Mouse (Mus musculus) layer of hippocampus, postnatal 25 days (tissue): ENCODE measurements at regions not wholly inside any gene's neighbourhood (a gene's known extent, or its start where the extent isn't known, plus 50 kb on each side); places are given as distances from the start of the nearest gene placed in this dataset.

ENCODE experiments used
- DNase-seq, 2 experiments: peaks; one replicate each; pipeline ENCODE4 v3.0.0; 2022; ENCODE audit warnings: mixed read lengths in 2 of 2, low spot score in 1 of 2; ENCODE audit errors: extremely low spot score in 1 of 2

DNA sequence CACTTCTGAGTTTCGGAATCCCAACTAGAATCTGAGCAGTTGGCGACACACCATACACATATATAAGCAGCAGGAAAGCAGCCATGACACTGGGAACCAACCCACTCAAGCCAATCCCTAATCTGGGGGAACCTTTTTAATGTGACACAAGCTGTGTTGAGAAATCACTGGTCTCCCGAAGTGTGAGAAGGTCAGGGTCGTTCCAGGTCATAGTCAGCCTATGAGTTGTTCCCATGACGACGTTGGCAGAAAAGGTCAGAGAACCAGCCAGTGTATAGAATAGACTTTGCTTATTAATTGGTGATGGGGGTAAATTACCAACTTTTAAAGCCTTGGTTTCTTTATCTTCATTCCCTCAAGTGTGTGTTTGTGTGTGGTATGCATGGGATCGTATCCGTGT, 199.3 kb downstream of the Uaca start:
- no peak for DNase-seq

DNA sequence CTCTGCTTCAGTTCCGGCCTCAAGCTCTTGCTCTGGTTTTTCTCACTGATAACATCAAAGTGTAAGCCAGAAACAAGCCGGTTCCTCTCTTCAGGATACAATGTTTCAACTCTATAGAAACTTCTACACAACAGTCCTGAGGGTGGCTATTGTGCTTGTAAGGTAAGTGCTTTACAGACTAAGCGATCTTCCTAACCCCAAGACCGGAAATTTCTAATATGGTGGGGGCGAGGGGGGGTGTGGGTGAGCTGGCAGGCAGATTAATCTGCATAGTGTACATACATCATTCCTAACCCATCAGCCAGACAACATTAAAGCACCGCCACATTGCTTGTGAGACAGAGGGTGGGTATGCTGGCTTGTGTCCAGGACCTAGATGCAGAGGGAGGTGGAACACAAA, 200.8 kb downstream of the Uaca start:
- DNase-seq: no peak

DNA sequence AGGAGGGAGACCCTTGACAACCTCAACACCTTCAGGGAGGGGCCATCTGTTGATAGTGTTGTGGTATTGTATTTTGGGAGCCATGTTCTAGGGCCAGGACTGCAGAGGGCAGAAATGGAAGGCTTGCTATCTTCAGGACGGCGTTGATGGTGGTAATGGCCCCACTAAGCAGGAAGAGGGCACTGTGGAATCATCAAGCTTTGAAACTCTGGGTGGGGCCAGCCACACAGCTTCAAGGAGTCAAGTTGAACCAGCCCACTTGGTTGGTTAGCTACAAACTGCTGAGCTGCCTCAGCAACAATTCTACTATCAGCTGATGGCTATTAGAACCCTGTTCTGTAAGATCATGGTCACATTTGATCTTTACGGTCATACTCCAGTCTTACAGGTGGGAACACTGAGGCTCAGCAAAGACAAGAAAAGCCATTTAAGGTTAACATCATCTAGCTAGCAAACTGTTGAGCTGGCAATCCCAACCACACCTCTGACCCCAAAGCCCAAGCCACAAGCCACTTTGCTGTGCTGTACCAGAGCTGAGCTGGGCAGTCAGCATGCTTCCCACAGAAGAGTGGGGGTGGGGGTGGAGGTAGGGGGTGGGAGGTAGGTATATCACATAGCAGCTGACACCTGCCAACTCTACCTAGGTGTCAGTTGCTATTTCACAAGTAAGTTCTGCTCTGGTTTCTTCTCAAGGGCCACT, 203.9 kb downstream of the Uaca start:
- peak in 1 of 2 experiments; percentile 13 for DNase-seq

DNA sequence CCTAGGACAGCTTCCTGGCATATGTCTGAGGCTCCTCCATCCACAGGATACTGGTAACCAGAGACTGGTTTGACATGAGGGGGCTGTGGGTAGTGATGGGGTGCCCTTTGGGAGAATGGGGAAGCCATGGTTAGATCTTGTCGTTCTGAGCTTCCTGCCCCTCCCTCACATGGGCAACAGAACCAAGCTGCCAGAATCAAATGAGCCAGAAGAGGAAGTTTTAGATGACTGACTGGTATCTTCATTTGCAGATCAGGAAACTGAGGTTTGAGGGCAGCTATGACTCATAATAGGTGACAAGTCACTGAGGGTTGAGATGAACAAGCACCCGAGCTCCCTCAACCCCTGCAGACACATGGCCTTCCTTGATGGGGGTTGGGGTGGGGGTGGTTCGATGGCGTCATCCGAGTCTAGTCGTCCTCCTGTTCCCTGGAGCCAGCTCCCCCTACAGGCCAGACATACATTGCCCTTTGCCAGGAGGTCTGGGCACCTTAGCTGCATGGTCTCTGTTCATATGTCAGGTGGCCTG, 204.7 kb downstream of the Uaca start:
- DNase-seq: peak in 1 of 2 experiments; percentile 15

DNA sequence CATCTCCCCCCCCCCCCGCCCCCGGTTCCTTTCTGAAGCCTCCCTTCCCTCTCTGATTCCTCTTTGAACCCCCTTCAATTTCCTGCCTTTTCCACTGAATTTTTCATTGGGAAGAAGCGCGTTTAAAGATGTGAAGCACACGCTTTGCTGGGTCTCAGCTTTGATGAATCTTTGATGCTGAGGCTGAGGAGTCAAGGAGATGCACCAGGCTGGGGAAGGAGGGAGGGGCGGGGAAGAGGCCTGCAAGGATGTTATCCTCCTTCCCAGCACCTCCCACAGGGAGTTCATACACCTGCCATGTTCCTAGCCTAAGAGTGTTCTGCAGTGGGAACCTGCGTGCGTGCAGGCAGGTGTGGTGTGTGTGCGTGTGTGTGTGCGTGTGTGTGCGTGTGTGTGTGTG, 205.9 kb downstream of the Uaca start:
- DNase-seq: no peak

DNA sequence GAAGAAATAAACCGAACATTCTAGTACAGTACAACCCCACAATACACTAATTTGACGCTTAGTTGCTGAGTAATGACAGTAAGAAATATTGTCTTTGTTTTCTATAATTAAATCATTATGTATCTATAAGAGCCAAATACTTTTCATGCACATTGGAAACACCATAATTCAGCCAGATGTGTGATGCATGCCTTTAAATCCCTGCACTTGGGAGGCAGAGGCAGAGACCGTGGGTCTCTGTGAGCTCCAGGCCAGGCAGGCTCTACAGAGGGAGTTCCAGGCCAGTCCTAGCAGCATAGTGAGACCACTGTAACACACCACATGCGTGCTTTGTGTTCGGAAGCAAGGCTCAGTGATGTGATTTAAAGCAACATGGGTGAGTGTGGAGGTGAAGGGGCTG, 208.2 kb downstream of the Uaca start:
- DNase-seq: no peak

DNA sequence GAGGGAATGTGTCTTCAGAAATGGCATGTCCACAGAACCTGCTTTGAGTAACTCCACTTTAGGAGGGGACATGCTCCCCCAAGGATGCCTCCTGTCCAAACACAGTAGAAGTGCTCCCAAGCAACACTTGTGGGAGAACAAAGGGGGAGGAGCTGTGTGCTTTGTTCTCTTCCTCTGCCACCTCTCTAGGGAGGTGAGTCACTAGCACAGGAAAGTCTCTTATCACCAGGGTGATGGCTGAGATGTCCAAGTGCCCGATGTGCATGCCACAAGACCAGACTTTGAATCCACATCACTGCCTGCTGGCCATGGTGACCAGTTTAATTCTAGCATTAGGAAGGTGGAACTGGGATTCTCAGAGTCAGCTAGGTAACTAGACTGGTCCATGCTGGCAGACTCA, 214.1 kb downstream of the Uaca start:
- no peak for DNase-seq

DNA sequence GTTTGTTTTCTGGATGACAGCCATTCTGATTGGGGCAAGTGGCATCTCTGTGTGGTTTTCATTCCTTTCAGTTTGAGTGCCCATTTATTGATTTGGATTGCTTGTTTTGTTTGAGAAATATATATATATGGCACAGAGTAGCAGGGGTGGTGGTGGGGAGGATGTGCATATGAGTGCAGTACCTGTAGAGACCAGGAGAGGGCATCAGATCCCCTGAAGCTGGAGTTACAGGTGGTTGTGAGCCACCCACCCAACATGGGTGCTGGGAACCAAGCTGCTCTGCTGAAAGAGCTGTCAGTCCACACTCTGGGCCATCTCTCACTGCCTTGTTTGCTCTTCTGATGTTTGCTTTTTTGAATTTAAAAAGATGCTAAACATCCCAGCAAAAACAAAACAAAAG, 216.7 kb downstream of the Uaca start:
- no peak for DNase-seq

DNA sequence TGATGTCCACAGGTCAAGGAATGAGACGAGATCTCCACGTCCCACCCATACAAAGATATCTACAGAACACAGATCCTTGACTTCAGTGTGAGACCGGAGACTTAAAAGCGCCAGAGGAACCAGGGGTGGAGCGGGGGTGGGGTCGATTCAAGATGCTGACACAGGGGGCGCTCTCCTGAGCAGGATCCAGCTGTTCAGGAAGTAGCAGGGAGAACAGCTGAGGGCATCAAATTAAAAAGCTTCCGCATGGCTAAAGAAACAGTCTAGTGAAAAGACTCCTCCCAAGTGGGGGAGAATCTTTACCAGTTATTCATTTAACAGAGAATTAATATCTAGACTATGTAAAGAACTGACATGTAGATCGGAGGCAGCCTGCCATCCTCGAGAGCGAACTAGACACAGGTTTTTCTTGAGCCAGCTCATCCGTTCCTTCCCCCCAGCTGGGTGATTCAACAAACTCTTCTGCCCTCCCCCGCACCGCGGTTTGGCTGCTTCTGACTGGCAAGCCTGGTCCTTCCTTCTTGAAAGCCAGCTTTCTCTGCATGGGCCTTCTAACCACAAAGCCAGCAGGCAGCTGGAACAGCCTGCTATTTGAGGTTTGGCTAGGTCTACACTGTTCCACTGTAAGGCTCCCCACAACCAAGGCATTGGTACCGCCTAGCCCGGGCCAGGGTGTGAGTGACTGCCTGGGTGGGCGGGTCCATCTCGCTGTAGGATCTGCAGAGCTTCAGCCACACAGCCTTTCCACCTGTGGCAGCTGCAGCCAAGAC, 218.6 kb downstream of the Uaca start:
- DNase-seq: peak; percentile 37 to 57

DNA sequence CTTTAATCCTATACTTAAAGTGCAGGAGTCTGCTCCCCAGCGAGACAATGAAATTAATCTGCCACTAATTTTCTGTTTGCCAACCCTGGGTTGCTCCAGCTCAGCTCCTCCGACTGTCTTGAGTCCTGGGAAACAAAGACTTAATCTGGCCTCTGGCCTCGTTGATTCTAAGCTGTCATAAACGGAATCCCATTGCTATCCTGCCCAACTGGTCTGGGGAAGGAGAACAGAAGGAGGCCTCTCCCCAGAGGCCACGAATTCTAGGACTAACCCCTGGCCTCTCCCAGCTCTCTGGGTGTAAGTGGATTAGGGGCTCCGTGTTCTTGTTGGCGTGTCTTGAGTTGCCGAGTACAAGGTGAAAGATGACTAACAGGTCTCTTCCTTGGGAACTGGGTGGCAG, 219.8 kb downstream of the Uaca start:
- no peak for DNase-seq

DNA sequence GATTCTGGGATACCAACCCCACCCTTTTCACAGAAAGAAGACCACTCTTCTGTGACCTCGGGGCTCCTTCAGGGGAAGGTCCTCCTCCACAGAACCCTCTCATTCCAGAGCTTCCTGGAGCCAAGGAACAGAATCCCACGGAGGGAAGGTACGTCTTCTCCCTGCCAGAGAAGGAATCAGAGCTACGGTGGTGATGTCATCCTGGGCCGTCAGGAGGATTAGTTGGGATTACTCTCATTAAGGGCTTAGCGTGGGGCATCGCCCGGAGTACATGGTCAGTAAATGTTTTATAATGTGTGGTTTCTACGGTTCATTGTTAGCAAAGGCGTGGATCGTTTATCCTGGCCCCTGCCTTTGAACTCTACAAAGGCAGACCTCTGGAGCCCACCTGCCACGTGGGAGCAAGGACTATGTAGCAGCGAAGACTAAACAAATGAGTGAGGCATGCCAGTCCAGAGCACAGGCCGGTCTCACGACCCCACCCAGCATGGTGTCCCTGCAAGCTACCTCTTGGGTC, 221.1 kb downstream of the Uaca start:
- DNase-seq: no peak

DNA sequence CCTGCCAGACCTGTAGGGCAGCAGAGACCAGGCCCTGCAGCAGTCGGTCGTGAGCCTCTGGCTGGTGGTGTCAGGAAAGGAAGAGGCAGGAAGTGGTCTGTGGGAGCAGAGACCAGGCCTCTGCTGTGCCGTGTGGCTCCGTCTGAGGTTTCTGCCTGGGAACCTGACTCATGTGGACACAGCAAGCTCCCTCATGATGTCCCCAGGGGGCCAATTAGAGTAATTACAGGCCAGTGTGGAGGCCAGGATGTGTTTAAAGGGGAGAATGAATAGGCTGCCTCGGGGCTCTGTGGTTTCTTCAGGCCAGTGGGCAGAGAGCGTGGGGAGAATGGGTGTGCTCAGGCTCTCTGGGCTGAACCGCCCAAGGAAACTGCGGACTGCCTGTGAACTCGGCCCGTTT, 222.3 kb downstream of the Uaca start:
- DNase-seq: no peak

DNA sequence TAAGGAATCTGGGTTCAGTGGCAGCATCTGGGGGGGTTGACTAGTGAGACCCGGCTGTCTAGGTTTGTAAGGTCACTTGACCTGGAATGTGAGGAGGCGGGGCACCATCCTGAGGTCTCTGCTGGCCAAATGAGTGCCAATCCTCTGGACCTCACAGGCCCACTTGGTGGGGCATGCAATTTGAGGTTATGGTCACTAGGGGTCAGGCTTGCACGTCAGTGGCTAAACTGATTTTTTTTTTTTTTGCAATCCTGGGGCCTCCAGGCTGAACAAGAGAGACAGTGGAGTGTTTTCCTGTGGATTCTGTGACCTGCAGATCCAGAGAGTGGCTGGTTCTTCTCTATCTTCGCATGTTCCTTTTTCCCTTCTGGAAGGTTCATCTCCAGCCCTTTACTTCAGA, 225.6 kb downstream of the Uaca start:
- DNase-seq: no peak

DNA sequence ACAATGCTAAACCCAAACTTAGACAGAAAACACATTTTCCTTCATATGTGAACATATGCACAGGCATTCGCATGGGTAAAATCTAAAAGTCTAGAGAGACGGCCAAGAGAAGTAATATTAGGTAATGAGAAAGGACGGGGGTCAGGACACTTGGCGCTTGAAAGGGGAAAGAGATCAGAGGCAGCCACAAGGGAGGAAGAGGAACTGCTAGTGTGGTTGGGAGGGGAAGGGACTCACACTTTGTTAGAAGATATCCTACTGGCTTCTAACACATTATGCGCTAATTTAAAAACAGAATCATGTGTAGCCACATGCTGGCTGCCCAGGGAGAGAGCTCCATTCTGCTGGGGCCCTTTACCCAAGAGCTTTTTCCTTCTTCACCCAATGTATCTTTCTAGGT, 227.5 kb downstream of the Uaca start:
- DNase-seq: no peak

DNA sequence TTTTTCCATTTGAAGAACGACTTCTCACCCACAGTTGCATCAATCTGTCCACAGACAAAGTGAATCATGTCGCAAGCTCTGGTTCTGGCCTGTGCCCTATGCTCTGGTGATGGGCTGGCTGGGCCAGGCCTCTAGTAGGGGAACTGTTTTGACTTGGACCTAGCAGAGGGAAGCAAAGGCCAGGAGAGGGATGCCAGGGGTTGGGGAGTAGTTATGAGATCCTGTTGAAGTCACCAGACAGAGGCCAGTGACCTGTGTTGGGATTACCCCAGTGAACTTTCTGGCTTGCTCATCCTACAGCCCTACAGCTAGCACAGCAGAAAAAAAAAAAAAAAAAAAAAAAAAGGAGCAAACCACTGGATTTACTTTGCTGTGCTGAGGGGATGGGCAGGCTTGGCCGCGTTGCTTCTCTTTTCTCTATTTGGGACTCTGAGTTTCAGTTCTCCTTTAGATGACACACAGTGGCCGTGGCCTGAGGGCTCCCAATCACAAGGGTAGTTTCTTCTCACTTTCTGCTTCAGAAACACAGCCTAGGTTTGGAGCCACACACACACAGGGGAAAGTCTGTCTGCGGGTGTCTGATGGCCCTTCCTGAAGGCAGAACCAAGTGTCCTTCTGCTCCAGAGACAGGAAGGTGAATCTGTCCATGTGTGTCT, 228.2 kb downstream of the Uaca start:
- no peak for DNase-seq

DNA sequence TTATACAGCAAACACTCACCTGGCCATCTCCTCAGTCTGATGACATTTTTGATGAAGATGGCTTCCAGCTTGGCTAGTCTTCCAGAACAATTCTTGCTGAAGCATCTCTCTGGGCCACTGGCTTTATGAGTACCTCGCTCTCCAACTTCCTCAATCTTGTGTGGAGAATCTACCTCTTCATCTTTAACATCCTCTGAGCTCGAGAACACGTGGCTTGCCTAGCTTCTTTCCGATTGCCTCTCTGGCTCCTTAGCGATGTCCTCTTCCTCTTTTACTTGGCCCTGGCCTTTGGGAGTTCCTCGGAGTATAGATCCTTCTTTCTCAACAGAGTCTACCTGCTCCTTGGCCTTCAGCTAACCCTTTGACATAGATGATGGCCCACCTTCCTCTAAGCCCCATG, 231.0 kb downstream of the Uaca start:
- DNase-seq: no peak

DNA sequence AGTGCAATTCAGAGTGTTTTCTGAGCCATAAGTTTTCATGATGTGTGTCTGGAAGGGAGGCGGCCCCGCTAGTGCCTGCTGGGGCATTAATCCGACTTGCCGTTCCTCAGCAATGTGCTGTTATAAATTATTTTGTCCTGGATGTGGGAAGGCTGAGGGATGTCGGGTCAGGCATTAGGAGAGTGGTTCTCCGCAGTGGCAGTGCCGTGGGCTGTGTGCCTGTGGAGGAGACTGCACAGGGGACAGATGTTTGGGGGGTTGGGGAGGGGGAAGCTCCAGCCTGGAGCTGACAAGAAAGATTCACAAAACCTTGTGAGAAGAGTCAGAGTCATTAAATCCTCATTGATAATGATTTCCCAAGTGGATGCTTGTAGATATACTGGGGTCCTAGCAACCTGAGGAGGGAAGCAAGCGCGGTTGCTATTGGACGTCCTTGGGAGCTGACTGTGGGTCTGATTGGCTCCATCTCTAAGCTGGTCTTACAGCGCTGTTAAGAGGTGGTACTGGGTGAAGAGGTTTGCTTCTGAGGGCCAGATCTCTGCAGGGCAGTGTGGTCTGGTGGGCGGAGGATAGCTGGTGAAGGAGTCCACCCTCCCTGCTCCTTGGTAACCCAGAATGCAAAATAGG, 234.5 kb downstream of the Uaca start:
- DNase-seq: no peak

DNA sequence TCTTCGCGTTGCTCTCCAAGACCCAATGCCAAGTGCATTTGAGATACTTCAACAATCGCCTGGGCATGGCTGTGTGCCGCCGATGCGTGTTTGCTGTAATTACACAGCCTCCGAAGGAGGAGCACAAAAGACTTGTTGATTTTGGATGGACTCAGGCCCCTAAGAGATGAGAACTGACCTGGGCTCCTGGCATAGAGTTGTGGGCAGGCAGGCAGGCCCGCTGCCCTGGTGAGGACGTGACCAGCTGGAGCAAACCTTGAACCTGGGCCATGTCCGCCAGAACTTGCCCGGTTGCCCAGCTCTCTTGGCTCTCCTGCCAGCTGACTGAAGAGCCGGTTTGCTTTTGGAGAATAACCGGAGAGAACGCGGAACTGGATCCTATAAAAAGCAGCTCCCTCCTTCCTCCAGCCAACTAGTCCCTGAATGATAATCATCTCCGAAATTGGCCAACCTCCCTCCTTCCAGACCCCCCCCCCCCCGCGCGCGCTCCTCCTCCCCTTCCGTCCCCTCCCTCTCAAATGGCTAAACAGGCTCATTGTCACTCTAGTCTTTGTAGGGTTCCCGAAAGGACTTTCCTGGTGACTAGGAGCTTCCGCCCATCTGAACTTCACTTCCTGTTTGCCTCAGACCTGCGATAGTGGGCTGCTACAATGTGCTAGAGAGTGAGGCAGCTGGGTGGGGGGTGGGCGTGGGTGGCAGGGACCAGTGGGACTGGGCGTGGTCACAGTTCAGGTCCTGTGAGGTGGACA, 237.5 kb downstream of the Uaca start:
- peak in 1 of 2 experiments; percentile 30 for DNase-seq

DNA sequence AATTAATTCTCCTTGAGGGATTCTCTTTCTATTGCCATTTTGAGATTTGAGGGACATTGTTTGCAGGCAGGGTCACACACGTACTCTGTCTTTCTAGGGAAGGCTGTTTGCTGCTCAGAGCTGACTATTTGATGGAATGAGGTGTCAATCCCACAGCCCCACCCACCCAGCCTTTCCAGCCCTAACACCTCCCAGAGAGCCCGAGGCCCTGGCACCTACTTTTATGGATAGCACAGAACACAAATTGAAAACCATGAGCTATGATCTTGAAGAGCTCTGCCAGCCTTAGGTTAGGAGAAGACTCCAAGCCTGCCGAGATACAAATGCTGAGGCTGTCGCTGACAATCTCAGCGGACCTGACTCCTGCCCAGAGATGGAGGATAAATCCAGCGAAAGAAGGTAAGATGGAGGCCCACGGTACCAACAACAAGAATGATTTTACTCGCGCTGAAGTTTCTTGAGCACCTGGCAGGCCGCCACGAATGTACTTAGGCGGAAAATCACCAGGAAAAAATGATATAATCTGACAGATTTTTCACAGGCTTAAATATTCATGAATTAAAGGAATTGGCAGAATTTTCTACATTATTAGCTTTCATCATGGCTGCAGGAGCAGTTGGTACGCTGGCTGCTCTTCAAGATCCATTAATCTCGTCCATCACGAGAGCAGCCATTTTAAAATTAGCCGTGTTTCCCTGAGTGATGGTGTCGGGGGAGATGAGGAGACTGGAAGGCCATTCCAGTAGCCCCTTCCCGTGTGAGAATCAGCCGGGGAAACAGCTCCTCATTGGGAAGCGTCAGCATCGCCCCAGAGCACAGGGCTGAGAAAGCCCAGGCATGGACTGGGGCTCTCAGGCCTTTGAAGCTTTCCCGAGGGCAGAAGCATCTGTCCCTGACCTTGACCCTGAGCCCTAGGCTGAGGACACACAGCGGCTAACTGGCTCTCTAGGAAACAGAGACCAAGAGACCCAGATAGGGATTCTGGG, 238.4 kb downstream of the Uaca start:
- DNase-seq: peak; percentile 19 to 46
